Mouse (Mus musculus) retina, postnatal 7 days (tissue): ENCODE results near the gene Ttc38.

ENCODE experiments used
- DNase-seq: peaks from one replicate; pipeline ENCODE4 v3.0.0-alpha.2; 2012; ENCODE audit warnings: low read depth, low spot score

Gene Ttc38

DNA sequence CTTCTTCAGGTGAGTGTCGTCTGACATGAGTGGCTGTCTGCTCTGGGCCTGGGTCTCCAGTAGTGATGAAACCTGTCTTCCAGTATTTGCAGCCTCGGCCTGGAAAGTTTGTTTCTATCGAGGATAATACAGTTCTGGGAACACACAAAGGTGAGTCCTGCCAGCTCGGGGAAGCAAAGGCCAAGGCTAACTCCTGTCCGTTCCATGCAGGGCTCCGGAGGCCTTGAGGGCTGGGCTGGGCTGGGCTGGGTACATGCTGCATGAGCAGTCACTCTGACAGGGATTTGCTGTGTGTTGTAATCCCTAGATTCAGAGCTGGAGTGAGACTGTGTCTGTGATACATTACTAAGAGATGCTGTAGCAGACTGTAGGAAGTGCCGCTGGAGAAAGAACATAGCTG lies 61.8 kb downstream of the Ttc38 start:
- DNase-seq, result no peak

DNA sequence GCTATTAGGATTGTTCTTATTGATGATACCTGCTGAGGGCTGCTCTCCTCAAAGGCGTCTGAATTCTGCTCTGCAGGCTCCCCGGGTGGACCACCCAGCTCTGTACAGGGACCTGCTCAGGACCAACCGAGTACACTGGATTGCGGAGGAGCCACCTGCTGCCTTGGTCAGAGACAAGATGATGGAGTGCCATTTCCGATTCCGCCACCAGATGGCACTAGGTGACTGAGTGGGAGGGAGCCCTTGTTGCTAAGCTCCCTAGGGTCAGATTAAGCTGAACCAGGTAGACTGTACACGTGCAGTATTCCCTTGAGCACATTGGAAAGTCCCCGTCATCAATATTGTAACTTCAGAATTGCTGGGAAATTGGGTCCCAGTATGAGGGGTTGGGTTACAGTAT lies 64.2 kb downstream of the Ttc38 start:
- peak; percentile 78 for DNase-seq

DNA sequence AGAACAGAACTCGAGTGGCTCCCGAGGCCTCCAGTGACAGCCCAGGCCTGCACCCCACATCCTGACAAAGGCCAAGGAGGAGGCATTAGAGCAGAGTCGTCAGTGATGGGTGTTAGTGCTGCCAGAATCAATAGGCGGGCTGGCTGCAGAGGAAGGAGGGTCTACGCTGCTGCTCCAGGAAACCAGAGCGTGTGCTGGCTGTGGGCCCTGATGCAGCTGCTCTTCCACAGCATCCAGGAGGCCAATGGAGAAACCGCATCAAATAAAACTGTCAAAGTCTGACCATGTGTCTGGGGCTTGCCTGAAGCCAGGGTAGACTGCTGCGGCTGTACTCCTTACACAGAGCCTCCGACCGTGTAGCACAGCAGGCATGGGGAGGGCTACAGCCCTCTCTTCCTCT lies 65.0 kb downstream of the Ttc38 start:
- DNase-seq, result no peak

DNA sequence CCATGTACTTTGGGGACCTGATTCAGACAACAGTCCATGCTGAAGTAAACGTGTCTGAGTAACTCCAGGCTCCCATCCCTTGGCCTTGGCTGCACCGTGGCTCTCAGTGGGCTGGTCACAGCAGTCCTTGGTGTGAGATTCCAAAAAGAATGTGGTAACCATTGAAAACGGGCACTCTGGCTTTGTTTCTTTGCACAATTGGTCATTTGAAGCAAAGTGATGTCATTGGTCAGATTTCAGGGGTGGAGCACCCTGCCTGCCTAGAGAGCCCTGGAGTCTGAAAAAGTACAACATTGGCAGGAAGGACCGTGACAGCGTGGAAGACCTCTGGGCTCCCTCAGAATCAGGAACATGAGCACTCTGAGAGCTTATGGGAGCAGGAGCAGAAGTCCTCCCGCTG lies 67.3 kb downstream of the Ttc38 start:
- DNase-seq, result no peak

DNA sequence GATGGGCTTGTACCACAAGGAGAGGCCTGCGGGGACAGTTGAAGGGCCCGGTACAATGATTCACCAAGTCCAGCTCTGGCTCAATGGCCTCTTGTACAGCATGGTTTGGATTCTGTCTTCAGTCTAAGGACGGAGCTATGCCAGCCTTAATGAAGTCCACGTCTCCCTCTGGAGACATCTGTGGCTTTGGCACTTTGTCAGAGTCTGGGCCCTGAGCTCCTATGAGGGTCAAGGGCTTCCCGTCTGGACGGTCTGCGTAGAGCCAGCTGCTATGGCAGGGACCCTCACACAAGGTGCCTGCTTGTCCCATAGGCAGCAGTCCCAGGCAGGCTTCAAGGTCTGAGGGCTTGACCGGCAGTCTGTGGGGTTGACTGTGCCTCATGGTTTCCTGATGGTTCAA lies 68.2 kb downstream of the Ttc38 start:
- DNase-seq, result no peak

DNA sequence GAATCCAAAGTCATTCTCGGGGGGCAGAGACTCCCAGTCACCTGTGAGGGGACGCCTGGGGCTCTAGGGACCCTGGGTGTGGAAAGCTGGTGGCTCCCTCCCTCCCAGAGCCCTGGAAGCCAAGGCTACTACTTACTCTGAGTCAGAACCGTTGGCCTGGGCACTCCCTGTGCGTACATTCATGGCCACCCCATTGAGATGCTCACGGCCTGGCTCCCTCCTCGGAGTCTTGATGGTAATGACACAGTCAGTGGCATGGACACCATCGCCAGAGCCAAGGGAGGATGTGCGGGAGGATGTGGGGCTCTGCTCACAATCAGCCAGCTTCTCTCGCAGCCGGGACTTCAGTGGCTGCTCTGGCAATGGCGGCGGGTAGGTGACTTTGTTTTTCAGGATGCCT lies 68.7 kb downstream of the Ttc38 start:
- no peak for DNase-seq

DNA sequence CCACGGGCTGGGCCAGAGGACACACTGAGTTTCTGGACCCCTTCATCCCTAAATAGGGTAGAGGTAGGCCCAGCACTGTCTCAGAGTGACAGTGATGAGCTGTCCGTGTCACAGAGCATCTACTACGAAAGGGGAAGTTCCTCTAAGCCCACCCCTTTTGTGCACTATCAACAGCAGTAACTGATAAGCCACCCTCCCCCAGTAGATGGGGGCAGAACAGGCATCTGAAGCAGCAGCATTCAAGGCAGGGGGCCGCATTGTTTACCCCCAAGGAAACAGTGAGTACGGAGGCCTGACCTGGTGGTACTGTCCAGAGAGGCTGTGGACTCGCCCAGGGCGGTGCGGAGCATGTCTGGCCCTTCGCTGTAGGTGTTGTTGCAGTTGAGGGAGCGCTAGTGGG lies 70.4 kb downstream of the Ttc38 start:
- DNase-seq, result no peak

DNA sequence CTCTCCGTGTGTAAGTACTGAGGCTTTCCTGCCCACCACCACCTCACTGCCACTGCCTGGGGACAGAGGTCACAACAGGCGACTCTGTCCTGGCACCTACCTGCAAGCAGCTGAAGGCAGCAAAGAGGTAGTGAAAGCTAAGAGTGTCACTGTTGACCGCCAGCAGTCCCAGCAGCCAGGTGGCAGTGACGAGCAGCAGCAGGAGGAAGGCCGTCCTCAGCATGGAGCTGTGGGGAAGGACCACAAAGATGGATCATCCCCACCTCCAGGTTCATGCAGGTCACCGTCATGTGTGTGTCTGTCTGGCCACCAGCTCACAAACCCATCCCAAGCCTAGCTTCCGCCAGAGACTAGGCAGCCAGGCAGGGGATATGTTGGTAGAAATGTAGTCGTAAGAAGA lies 71.7 kb downstream of the Ttc38 start:
- no peak for DNase-seq
